Mouse (Mus musculus) liver, postnatal 0 days (tissue): ENCODE measurements at regions not wholly inside any gene's neighbourhood (a gene's known extent, or its start where the extent isn't known, plus 50 kb on each side); places are given as distances from the start of the nearest gene placed in this dataset.

ENCODE experiments used
- CTCF ChIP-seq: sonication (generic); IDR thresholded peaks from 2 replicates; pipeline ENCODE4 v1.5.1; 2016; ENCODE audit warnings: antibody characterized with exemption, low read depth
- EP300 ChIP-seq: IDR thresholded peaks from 2 replicates; pipeline ENCODE4 v1.6.1; 2016; ENCODE audit warnings: antibody characterized with exemption, low read depth, mild to moderate bottlenecking

DNA sequence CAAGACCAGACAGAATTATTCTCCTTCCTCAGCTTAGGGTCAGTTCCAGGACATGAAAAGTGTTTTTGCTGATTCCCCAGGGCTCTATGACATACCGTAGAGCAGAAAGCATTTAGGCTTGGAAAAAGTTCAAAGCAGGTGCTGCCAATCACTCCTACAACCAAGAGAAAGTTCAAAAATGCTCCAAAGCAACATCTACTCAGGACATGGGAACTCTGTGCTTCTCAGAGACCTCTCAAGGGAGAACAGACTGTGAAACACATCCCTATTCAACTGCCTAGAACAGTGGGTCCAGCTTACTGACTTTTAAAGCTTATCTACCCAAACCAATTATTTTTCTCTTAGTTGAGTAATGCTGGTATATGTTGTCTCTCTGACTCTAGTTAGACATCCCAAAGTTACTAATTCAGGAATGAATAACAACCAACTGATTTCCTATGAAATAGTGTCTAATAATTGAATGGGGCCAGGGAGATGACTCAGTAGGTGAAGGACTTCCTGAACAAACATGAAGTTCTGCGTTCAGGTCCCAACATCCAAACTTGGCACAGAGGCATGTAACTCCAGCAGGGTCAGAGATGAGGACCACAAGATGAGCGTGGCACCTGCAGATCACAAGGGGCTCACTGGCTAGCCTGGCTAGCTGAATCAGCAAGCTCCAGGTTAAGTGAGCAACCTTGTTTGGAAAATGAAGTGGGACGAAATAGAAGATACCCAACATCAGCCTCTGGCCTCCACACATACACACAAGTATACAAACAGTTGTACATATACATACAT is 228.7 kb upstream of the Hnrnpa3 start:
- TF ChIP-seq EP300 (no peak), CTCF (no peak)
